Comparison of ENCODE assay signal across 13 mouse cellular contexts in genomic region chr8:50321356-50321963, GRCm38 (mm10).
A peak's percentile ranks its signal among the peaks of the same experiment; 100 is the strongest.
DNase-seq lines count a peak whose midpoint lies in the region; ATAC-seq and TF ChIP-seq lines count a peak whose summit lies in the region.
"Had no signal": no experiment of that assay in that cellular context is flagged by ENCODE, and none has a peak within 500 bp of the region (broad histone marks: within the 10 kb centered on the region; RNA-seq: fewer than 3 reads in every experiment).

No protein-coding gene starts in this region.

- H3K27me3 ChIP-seq in embryonic facial prominence, embryonic 11.5 days (ENCODE audit: control insufficient read depth, insufficient read depth, low read length): no peaks in the 10 kb centered on the region
- no peaks in the 10 kb centered on the region for H3K27me3 ChIP-seq in embryonic facial prominence, embryonic 10.5 days (replicated peaks; ENCODE audit: low read depth, poor library complexity, severe bottlenecking)
- H3K27me3 ChIP-seq in midbrain, embryonic 11.5 days (ENCODE audit: control insufficient read depth, insufficient read depth, low read length): no peaks in the 10 kb centered on the region
- no peaks in the 10 kb centered on the region for H3K27me3 ChIP-seq in midbrain, embryonic 10.5 days (ENCODE audit: low read depth, poor library complexity, severe bottlenecking)
- no peaks in the 10 kb centered on the region for H3K27me3 ChIP-seq in hindbrain, postnatal 0 days (ENCODE audit: insufficient read depth, low read length)

- ATAC-seq in embryonic facial prominence, embryonic 11.5 days (replicated peaks; ENCODE audit: insufficient number of reproducible peaks, low FRiP score, low TSS enrichment, low read depth): no peak
- ATAC-seq in midbrain, embryonic 11.5 days (ENCODE audit: low FRiP score): peak; percentile 54; the same call in 1 of the 2 replicates
- no peak for ATAC-seq in hindbrain, postnatal 0 days

- no peak for TF ChIP-seq CTCF in hindbrain, postnatal 0 days (IDR thresholded peaks at IDR 0.05; ENCODE audit: low read depth)

- no peaks in the 10 kb centered on the region for H3K4me1 ChIP-seq in embryonic facial prominence, embryonic 11.5 days (ENCODE audit: control insufficient read depth, insufficient read depth, low read length)
- no peaks in the 10 kb centered on the region for H3K4me1 ChIP-seq in embryonic facial prominence, embryonic 10.5 days
- H3K4me1 ChIP-seq in midbrain, embryonic 11.5 days (ENCODE audit: control insufficient read depth, insufficient read depth, low read length): peaks cover 2% of the 10 kb centered on the region; the same call in 1 of the 2 replicates
- peaks cover 17% of the 10 kb centered on the region for H3K4me1 ChIP-seq in midbrain, embryonic 10.5 days
- H3K4me1 ChIP-seq in hindbrain, postnatal 0 days (ENCODE audit: insufficient read depth, low read length): no peaks in the 10 kb centered on the region

- no peak overlapping the region for H3K9ac ChIP-seq in embryonic facial prominence, embryonic 11.5 days (replicated peaks; ENCODE audit: low read length)
- H3K9ac ChIP-seq in midbrain, embryonic 11.5 days (ENCODE audit: low read length): no peak overlapping the region
- no peak overlapping the region for H3K9ac ChIP-seq in hindbrain, postnatal 0 days (replicated peaks; ENCODE audit: low read length)

- no peaks in the 10 kb centered on the region for H3K36me3 ChIP-seq in embryonic facial prominence, embryonic 11.5 days (replicated peaks; ENCODE audit: control insufficient read depth, insufficient read depth, low read depth, low read length)
- no peaks in the 10 kb centered on the region for H3K36me3 ChIP-seq in embryonic facial prominence, embryonic 10.5 days (replicated peaks)
- no peaks in the 10 kb centered on the region for H3K36me3 ChIP-seq in midbrain, embryonic 11.5 days (ENCODE audit: control insufficient read depth, insufficient read depth, low read length)
- no peaks in the 10 kb centered on the region for H3K36me3 ChIP-seq in midbrain, embryonic 10.5 days
- no peaks in the 10 kb centered on the region for H3K36me3 ChIP-seq in hindbrain, postnatal 0 days (ENCODE audit: insufficient read depth, low read length)

- H3K27ac ChIP-seq in embryonic facial prominence, embryonic 11.5 days (replicated peaks; ENCODE audit: low read depth, low read length): no peak overlapping the region
- no peak overlapping the region for H3K27ac ChIP-seq in embryonic facial prominence, embryonic 10.5 days (replicated peaks)
- no peak overlapping the region for H3K27ac ChIP-seq in midbrain, embryonic 11.5 days (ENCODE audit: low read depth, low read length)
- no peak overlapping the region for H3K27ac ChIP-seq in midbrain, embryonic 10.5 days (replicated peaks)
- H3K27ac ChIP-seq in hindbrain, postnatal 0 days: no peak overlapping the region

- H3K4me3 ChIP-seq in embryonic facial prominence, embryonic 11.5 days (ENCODE audit: low read depth, low read length): no peak overlapping the region
- H3K4me3 ChIP-seq in embryonic facial prominence, embryonic 10.5 days: no peak overlapping the region
- H3K4me3 ChIP-seq in midbrain, embryonic 11.5 days (ENCODE audit: low read depth, low read length): no peak overlapping the region
- no peak overlapping the region for H3K4me3 ChIP-seq in midbrain, embryonic 10.5 days
- H3K4me3 ChIP-seq in hindbrain, postnatal 0 days (ENCODE audit: low read length): no peak overlapping the region
- H3K4me3 ChIP-seq: myocyte had no signal

- peak; percentile 17 for DNase-seq in embryonic facial prominence, embryonic 11.5 days (ENCODE audit: low spot score)
- no peak for DNase-seq in embryonic facial prominence, embryonic 10.5 days (ENCODE audit: low spot score)
- DNase-seq in midbrain, embryonic 11.5 days (ENCODE audit: low spot score, missing footprints): peak; percentile 79
- DNase-seq in midbrain, embryonic 10.5 days (ENCODE audit: low spot score): no peak
- DNase-seq in hindbrain, postnatal 0 days (ENCODE audit: low spot score): peak; percentile 10
- DNase-seq in retina, embryonic 14.5 days (ENCODE audit: low spot score): peak; percentile 20
- DNase-seq in testis, postnatal 14 days (ENCODE audit: low spot score): no peak
- DNase-seq in adrenal gland, postnatal 14 days: no peak
- DNase-seq: kidney, adult 11 months; liver; lung, postnatal 14 days; thymus, postnatal 4 days had no signal

- H3K4me2 ChIP-seq in embryonic facial prominence, embryonic 11.5 days (ENCODE audit: low read depth, low read length): no peak overlapping the region
- no peak overlapping the region for H3K4me2 ChIP-seq in midbrain, embryonic 11.5 days
- 0 out of 2 replicates have a peak overlapping the region, but pooled peaks have one; percentile 8 for H3K4me2 ChIP-seq in hindbrain, postnatal 0 days (ENCODE audit: low read depth, low read length)

- WGBS in embryonic facial prominence, embryonic 11.5 days: 28% methylated on average over 7 of the region's 7 CpGs
- WGBS in embryonic facial prominence, embryonic 10.5 days: 37% methylated on average over 7 of the region's 7 CpGs
- 21% methylated on average over 7 of the region's 7 CpGs for WGBS in midbrain, embryonic 11.5 days
- WGBS in midbrain, embryonic 10.5 days: 25% methylated on average over 7 of the region's 7 CpGs
- WGBS in hindbrain, postnatal 0 days: 23% methylated on average over 7 of the region's 7 CpGs

- H3K9me3 ChIP-seq in embryonic facial prominence, embryonic 11.5 days (replicated peaks; ENCODE audit: control insufficient read depth, low read length): no peaks in the 10 kb centered on the region
- H3K9me3 ChIP-seq in embryonic facial prominence, embryonic 10.5 days: no peaks in the 10 kb centered on the region
- H3K9me3 ChIP-seq in midbrain, embryonic 11.5 days (ENCODE audit: control insufficient read depth, low read length): no peaks in the 10 kb centered on the region
- no peaks in the 10 kb centered on the region for H3K9me3 ChIP-seq in midbrain, embryonic 10.5 days (replicated peaks)
- H3K9me3 ChIP-seq in hindbrain, postnatal 0 days (ENCODE audit: low read length): no peaks in the 10 kb centered on the region

Comparison
In these comparisons a context has a peak if more than half of its experiments do, and no peak if none do; other contexts are left out.
1. DNase-seq: peak in embryonic facial prominence, embryonic 11.5 days (single experiment), midbrain, embryonic 11.5 days (single experiment), hindbrain, postnatal 0 days (single experiment) and retina, embryonic 14.5 days (single experiment); none in embryonic facial prominence, embryonic 10.5 days (single experiment), midbrain, embryonic 10.5 days (single experiment), testis, postnatal 14 days (single experiment) and adrenal gland, postnatal 14 days (single experiment).